Mouse (Mus musculus): ENCODE data around the gene Rasa4. TPM values are rescaled to one million over a fixed set of nuclear protein-coding genes. Genes with fewer than 3 reads are reported as not detected.

Rasa4 gene
- polyA plus RNA-seq, 1 experiment from 2014 or later: 9.6 TPM

GRCm38 (mm10) chr5:136077001-136077550, 6.6 kb upstream of the Rasa4 start:
- 0 out of 2 replicates have a peak overlapping the region, but pooled peaks have one; percentile 43 for H3K27ac ChIP-seq (ENCODE audit: low read length)
- no peak for ATAC-seq (ENCODE audit: insufficient read depth, low FRiP score)

GRCm38 (mm10) chr5:136078136-136078535, 5.6 kb upstream of the Rasa4 start:
- Histone ChIP-seq H3K9me3 (replicated peaks; ENCODE audit: control insufficient read depth, low read length) (no peaks in the 10 kb centered on the region), H3K9ac (ENCODE audit: low read length) (no peak overlapping the region), H3K36me3 (ENCODE audit: control insufficient read depth, insufficient read depth, low read length) (no peaks in the 10 kb centered on the region), H3K27me3 (ENCODE audit: control insufficient read depth, insufficient read depth, low read length) (no peaks in the 10 kb centered on the region), H3K4me3 (replicated peaks; ENCODE audit: low read length) (no peak overlapping the region), H3K27ac (ENCODE audit: low read length) (no peak overlapping the region), H3K4me2 (ENCODE audit: low read depth, low read length) (no peak overlapping the region), H3K4me1 (ENCODE audit: control insufficient read depth, insufficient read depth, low read length) (no peaks in the 10 kb centered on the region)
- WGBS: 89% methylated on average over 5 of the region's 5 CpGs
- ATAC-seq (ENCODE audit: insufficient read depth, low FRiP score): no peak

More at GRCm38 (mm10) chr5:136077001-136077550, 6.6 kb upstream of the Rasa4 start:
- Histone ChIP-seq H3K9ac (ENCODE audit: low read length) (no peak overlapping the region), H3K36me3 (ENCODE audit: control insufficient read depth, insufficient read depth, low read length) (no peaks in the 10 kb centered on the region), H3K4me2 (ENCODE audit: low read depth, low read length) (no peak overlapping the region), H3K27me3 (ENCODE audit: control insufficient read depth, insufficient read depth, low read length) (no peaks in the 10 kb centered on the region), H3K9me3 (replicated peaks; ENCODE audit: control insufficient read depth, low read length) (no peaks in the 10 kb centered on the region), H3K4me1 (ENCODE audit: control insufficient read depth, insufficient read depth, low read length) (no peaks in the 10 kb centered on the region), H3K4me3 (replicated peaks; ENCODE audit: low read length) (no peak overlapping the region)
- WGBS: 73% methylated on average over 9 of the region's 9 CpGs

DNA sequence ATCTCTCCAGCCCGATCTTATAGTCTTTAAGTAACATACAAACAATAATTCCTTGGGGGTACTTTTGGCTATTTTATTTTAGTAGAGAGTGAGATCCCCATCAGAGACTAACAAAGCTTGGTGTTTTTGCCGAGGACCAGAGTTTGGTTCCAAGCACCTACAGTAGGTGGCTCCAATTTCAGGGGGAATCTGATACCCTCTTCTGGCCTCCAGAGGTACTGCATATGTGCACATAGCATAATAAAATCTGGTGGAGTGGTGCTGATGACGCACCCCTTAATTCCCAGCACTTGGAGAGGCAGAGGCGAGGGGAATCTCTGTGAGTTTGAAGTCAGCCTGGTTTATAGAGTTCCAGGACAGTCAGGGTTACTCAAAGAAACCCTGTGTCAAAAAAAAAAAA, 1.4 kb upstream of the Rasa4 start:
- Histone ChIP-seq H3K27ac (ENCODE audit: low read length) (no peak overlapping the region), H3K27me3 (ENCODE audit: control insufficient read depth, insufficient read depth, low read length) (no peaks in the 10 kb centered on the region), H3K4me1 (ENCODE audit: control insufficient read depth, insufficient read depth, low read length) (peaks cover 17% of the 10 kb centered on the region), H3K4me2 (ENCODE audit: low read depth, low read length) (no peak overlapping the region), H3K36me3 (ENCODE audit: control insufficient read depth, insufficient read depth, low read length) (no peaks in the 10 kb centered on the region), H3K9me3 (replicated peaks; ENCODE audit: control insufficient read depth, low read length) (no peaks in the 10 kb centered on the region), H3K9ac (ENCODE audit: low read length) (no peak overlapping the region), H3K4me3 (replicated peaks; ENCODE audit: low read length) (no peak overlapping the region)
- no peak for ATAC-seq (ENCODE audit: insufficient read depth, low FRiP score)
- WGBS: 77% methylated on average over 4 of the region's 4 CpGs

GRCm38 (mm10) chr5:136084144-136084881, 597 bp downstream of the Rasa4 start:
- H3K27ac ChIP-seq (ENCODE audit: low read length): no peak overlapping the region

GRCm38 (mm10) chr5:136084891-136085651, 1.4 kb downstream of the Rasa4 start:
- WGBS: 26% methylated on average over 21 of the region's 21 CpGs
- no peak overlapping the region for H3K27ac ChIP-seq (ENCODE audit: low read length)
- H3K4me2 ChIP-seq (ENCODE audit: low read depth, low read length): peak overlapping the region; percentile 95
- ATAC-seq (ENCODE audit: insufficient read depth, low FRiP score): no peak
- no peaks in the 10 kb centered on the region for H3K9me3 ChIP-seq (replicated peaks; ENCODE audit: control insufficient read depth, low read length)
- H3K27me3 ChIP-seq (ENCODE audit: control insufficient read depth, insufficient read depth, low read length): no peaks in the 10 kb centered on the region
- no peaks in the 10 kb centered on the region for H3K36me3 ChIP-seq (ENCODE audit: control insufficient read depth, insufficient read depth, low read length)
- H3K4me3 ChIP-seq (replicated peaks; ENCODE audit: low read length): peak overlapping the region; percentile 66
- peaks cover 17% of the 10 kb centered on the region for H3K4me1 ChIP-seq (ENCODE audit: control insufficient read depth, insufficient read depth, low read length)
- H3K9ac ChIP-seq (ENCODE audit: low read length): peak overlapping the region; percentile 46; the same call in 1 of the 2 replicates

More at GRCm38 (mm10) chr5:136084144-136084881, 597 bp downstream of the Rasa4 start:
- Histone ChIP-seq H3K4me2 (ENCODE audit: low read depth, low read length) (peak overlapping the region; percentile 95), H3K27me3 (ENCODE audit: control insufficient read depth, insufficient read depth, low read length) (no peaks in the 10 kb centered on the region), H3K4me3 (replicated peaks; ENCODE audit: low read length) (peak overlapping the region; percentile 66), H3K9me3 (replicated peaks; ENCODE audit: control insufficient read depth, low read length) (no peaks in the 10 kb centered on the region), H3K9ac (ENCODE audit: low read length) (peak overlapping the region; percentile 76), H3K36me3 (ENCODE audit: control insufficient read depth, insufficient read depth, low read length) (no peaks in the 10 kb centered on the region), H3K4me1 (ENCODE audit: control insufficient read depth, insufficient read depth, low read length) (peaks cover 17% of the 10 kb centered on the region)
- ATAC-seq (ENCODE audit: insufficient read depth, low FRiP score): 0 out of 2 replicates have a peak, but pooled peaks have one; percentile 1
- 3% methylated on average over 23 of the region's 23 CpGs for WGBS

DNA sequence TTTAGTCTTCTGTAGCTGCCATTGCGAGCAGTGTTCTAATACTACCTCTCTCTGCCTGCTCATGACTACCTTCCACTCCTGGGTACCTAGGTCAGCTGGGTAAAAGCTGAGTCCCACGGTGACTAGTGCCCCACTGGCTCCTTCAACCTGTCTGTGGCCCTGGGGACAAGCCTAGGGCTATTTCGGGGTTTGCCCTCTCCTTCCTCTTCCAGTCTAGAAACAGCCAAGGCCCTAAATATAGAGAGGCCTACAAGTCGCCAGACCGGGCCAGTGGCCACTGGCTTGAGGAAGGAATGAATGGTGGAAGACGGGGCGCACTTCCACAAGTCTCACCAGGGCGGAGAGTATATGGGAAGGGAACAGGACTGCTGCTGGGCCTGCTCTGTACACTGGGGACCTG, 2.6 kb downstream of the Rasa4 start:
- H3K9ac ChIP-seq (ENCODE audit: low read length): no peak overlapping the region
- no peak overlapping the region for H3K27ac ChIP-seq (ENCODE audit: low read length)
- 93% methylated on average over 8 of the region's 8 CpGs for WGBS
- H3K4me2 ChIP-seq (ENCODE audit: low read depth, low read length): no peak overlapping the region
- no peaks in the 10 kb centered on the region for H3K9me3 ChIP-seq (replicated peaks; ENCODE audit: control insufficient read depth, low read length)
- H3K36me3 ChIP-seq (ENCODE audit: control insufficient read depth, insufficient read depth, low read length): no peaks in the 10 kb centered on the region
- no peak for ATAC-seq (ENCODE audit: insufficient read depth, low FRiP score)
- H3K4me1 ChIP-seq (ENCODE audit: control insufficient read depth, insufficient read depth, low read length): peaks cover 17% of the 10 kb centered on the region
- H3K27me3 ChIP-seq (ENCODE audit: control insufficient read depth, insufficient read depth, low read length): no peaks in the 10 kb centered on the region
- H3K4me3 ChIP-seq (replicated peaks; ENCODE audit: low read length): no peak overlapping the region

DNA sequence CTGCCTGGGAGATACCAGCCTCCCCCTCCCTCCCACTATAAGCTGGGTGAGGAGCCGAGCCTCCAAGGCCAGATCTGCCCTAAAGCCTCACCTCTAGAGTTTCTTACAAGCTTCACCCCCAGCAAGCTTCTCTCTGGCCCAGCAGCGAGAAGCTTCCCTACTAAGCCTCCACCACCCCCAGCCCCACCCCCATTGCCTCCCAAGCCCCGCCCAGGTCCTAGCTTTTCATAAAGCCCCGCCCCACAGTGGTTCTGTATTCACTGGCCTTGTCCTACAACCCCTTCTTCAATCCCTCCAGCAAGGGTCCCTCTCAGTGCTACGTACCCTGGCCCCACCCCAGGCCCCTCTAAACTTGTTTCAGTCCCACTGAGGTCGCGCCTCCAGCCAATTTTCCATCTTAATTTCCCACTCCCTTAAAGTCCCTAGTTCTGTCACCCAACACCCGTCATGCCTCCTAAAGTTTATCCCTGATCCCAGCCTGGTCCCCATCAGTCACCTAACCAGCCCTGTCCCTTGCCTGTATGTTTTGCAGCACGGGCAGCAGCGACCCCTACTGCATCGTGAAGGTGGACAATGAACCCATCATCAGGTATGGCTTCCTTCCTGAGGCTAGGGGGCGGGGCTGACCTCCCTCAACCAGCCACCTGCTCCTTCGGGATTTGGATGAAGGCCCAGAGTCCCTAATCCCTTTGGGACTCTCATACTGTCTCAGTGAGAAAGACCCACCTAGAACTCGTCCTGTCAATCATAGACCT, 5.3 kb downstream of the Rasa4 start:
- Histone ChIP-seq H3K9me3 (replicated peaks; ENCODE audit: control insufficient read depth, low read length) (no peaks in the 10 kb centered on the region), H3K9ac (ENCODE audit: low read length) (no peak overlapping the region)
- 18% methylated on average over 14 of the region's 14 CpGs for WGBS

DNA sequence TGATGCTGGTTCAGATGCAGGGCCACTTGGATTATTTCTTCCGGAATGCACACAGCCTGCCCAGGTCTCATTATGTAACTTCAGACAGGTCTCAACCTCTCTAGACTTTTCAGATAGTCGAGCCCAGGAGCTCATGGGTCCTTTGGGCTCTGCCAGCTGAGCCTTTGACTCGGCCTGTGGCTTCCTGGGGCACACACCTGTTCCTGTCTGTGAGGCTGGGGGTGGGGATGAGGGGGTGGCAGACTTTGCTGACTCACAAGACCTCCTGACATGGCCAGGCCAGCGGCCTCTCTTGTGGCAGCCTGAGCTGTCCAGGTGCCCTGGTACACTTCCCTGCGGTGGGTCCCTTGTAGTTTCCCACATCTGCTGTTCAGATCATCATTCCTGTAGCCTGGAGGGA, 8.2 kb downstream of the Rasa4 start:
- H3K9ac ChIP-seq (ENCODE audit: low read length): no peak overlapping the region
- no peak overlapping the region for H3K4me3 ChIP-seq (replicated peaks; ENCODE audit: low read length)
- no peaks in the 10 kb centered on the region for H3K4me1 ChIP-seq (ENCODE audit: control insufficient read depth, insufficient read depth, low read length)
- no peaks in the 10 kb centered on the region for H3K36me3 ChIP-seq (ENCODE audit: control insufficient read depth, insufficient read depth, low read length)
- H3K27ac ChIP-seq (ENCODE audit: low read length): no peak overlapping the region
- no peaks in the 10 kb centered on the region for H3K9me3 ChIP-seq (replicated peaks; ENCODE audit: control insufficient read depth, low read length)
- no peak overlapping the region for H3K4me2 ChIP-seq (ENCODE audit: low read depth, low read length)
- ATAC-seq (ENCODE audit: insufficient read depth, low FRiP score): no peak
- 61% methylated on average over 5 of the region's 5 CpGs for WGBS
- no peaks in the 10 kb centered on the region for H3K27me3 ChIP-seq (ENCODE audit: control insufficient read depth, insufficient read depth, low read length)

More for the DNA sequence above, 5.3 kb downstream of the Rasa4 start:
- Histone ChIP-seq H3K27me3 (ENCODE audit: control insufficient read depth, insufficient read depth, low read length) (no peaks in the 10 kb centered on the region), H3K27ac (ENCODE audit: low read length) (no peak overlapping the region), H3K4me2 (ENCODE audit: low read depth, low read length) (no peak overlapping the region), H3K4me1 (ENCODE audit: control insufficient read depth, insufficient read depth, low read length) (peaks cover 16% of the 10 kb centered on the region), H3K36me3 (ENCODE audit: control insufficient read depth, insufficient read depth, low read length) (no peaks in the 10 kb centered on the region), H3K4me3 (replicated peaks; ENCODE audit: low read length) (no peak overlapping the region)
- ATAC-seq (ENCODE audit: insufficient read depth, low FRiP score): no peak

Data from stomach, embryonic 16.5 days (tissue).